Mouse (Mus musculus): ENCODE measurements around the gene Gm17720.

DNA sequence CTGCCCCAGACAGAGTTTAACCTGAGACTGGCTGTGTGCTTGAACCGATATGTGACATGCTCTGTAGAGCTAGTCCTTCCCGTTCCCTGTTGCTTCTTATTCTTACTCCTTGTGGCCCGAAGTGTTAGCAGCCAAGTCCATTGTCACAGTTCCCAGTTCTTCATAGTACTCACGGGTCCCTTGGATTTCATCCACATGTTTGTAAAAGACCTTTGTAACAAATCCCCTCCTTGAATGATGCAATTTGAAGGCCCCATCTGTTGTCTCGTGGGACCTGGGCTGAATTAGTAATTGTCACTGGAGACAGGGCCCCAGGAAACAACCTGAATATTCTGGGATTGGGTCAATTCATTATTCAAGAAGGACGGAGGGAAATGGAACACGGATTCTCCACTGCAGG lies 33.0 kb upstream of the Gm17720 start:
- TF ChIP-seq CTCF (IDR thresholded peaks at IDR 0.05; ENCODE audit: borderline replicate concordance, insufficient read depth, low read depth, low read length), result no peak
- TF ChIP-seq POLR2A (IDR thresholded peaks at IDR 0.05; ENCODE audit: borderline replicate concordance, insufficient read depth, low read length), result no peak
